Mouse (Mus musculus): ENCODE measurements around the gene Gm49318. TPM values are rescaled to one million over a fixed set of nuclear protein-coding genes. Genes with fewer than 3 reads are reported as not detected.

Gm49318 gene
- total RNA-seq, 2 experiments from 2014 or later: 0.55 TPM; not detected in 1

DNA sequence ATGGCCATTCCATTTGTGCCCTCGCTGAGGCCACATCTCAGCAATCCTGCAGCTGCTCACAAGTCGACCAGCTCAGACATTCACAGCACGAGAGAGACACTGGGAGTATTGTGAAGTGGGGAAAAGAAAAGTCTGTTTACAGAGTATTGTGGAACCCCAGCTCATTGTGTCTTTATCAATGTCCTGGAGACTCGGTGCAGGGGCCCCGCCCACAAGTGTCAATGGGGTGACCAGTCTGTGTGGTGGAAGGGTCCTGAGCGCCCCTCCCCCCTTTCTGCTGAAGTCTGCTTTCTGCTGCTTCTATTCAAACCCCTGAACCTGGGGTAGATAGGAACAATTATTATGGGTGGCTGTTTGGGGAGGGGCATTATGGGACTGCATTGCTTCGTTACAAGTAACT is 42.6 kb downstream of the Gm49318 start:
- DNase-seq: no peak

GRCm38 (mm10) chr9:22024592-22024991 is 46.5 kb downstream of the Gm49318 start:
- DNase-seq: no peak

DNA sequence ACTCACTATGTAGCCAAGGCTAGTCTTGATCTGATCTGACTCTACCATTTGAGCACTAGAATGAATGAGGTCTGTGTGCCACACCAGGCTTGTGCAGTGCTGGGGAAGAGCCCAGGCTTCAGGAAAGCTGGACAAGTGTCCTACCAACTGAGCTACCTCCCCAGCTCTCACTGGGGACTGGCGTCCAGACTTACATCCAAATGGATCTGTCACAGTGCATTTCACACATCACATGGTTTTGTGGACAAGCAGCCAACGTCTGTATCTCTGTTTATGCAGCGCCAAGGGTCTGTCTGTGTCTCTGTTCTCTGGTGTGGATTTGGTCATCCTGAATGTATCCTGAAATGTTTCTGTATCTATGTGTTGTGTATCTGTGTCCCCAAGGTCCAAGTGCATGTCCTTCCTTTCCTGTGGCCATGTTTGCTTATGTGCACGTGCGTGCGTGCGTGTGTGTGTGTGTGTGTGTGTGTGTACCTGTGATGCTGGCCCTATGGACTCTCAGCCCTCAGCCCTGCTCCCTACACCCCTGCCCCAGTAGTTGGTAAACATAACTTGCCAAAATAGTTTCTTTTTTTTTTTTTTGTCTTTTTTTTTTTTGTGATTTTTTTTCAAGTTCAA is 53.7 kb downstream of the Gm49318 start:
- no peak for DNase-seq

DNA sequence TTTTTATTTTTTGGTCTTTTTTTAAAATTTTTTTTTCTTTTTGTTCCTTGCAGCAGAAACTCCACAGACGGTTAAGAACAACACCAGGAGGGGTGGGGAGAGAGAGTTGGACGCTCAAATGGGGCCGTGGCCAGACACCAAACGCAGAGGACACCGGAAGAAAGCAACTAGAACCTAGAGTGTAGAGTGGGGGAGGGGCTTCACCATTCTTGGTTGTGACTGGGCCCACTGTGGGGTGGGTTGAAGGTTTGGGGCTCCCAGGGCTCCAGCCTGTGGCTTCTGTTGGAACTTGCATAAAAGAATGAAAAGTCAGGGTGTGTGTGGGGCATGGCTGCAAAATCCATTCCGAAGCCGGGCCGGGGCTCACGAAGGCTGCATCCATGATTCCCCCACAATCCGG is 54.8 kb downstream of the Gm49318 start:
- DNase-seq: no peak

DNA sequence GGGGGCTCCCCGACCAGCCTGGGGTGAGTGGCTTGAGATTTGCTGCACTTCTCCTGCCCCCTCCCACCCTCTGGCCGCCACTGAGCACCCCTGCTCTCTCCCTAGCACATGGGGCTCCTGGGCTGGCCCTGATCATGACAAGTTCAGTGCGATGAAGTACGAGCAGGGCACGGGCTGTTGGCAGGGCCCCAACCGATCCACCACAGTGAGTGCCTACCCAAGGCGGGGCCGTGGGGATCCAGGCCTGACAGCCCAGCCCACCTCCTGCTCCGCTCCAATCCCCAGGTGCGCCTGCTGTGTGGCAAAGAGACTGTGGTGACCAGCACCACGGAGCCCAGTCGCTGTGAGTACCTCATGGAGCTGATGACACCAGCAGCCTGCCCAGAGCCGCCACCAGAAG is 58.3 kb downstream of the Gm49318 start:
- DNase-seq: no peak

DNA sequence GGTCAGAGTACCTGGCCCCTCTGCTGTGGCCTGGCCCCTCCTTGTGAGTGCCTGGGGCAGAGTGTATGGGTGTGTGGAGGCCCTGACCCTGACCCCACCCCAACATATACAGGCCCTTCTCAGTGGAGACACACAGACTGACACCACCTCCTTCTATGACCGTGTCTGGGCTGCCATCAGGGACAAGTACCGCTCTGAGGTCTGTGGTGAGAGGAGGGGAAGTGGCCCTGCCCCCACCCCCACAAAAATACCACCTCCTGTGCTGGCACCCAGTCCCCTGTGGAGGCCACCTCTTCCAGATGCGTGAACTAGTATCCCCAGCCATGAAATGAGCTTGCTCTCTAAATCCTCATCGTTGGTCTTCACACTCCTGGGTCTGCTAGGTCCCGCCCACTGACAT is 60.0 kb downstream of the Gm49318 start:
- no peak for DNase-seq

- no peak for DNase-seq
Observed at GRCm38 (mm10) chr9:22004546-22004945, 66.5 kb downstream of the Gm49318 start.

DNA sequence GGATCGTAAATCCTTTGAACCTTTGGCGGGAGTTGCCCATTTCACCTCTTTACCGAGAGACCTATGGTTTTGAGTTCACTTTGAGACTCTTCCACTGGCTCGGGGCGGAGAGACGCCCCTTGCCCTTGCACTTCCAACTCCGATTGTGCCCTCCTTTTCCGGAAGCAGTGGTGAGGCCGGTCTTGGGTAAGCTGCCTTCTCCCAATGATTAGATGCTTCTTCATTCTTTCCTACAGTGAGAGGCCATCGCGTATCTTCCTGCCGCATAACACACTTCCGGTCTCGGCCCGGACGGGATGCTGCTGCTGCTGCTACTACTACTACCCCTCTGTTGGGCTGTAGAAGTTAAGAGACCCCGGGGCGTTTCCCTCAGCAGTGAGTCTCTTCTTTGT is 67.9 kb downstream of the Gm49318 start:
- no peak for DNase-seq

- peak; percentile 99 to 100 for DNase-seq
Observed at GRCm38 (mm10) chr9:22002194-22003162, 68.6 kb downstream of the Gm49318 start, which contains the start of the genes Ccdc151 and Prkcsh. TSS of gene Ccdc151 (minus strand) at chr9:22002634. TSS of gene Prkcsh (plus strand) at chr9:22002806.

DNA sequence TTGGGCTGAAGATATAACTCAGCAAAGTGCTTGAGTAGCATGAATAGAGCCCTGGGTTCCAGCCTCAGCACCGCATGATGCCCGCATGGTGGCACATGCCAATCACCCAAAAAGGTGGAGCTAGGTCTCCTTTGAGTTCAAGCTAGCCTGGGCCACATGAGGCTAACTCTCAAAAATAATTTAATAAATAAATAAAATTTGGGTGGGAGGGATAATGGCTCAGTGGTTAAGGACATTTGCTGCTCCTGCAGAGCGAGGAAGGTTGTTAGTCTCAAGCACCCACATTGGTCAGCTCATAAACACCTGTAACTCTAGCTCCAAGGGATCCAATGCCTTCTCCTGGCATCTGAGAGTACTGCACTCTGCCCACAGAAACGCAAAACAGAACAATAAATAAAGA is 69.4 kb downstream of the Gm49318 start:
- DNase-seq: no peak

GRCm38 (mm10) chr9:22000296-22000695 is 70.8 kb downstream of the Gm49318 start:
- no peak for DNase-seq

DNA sequence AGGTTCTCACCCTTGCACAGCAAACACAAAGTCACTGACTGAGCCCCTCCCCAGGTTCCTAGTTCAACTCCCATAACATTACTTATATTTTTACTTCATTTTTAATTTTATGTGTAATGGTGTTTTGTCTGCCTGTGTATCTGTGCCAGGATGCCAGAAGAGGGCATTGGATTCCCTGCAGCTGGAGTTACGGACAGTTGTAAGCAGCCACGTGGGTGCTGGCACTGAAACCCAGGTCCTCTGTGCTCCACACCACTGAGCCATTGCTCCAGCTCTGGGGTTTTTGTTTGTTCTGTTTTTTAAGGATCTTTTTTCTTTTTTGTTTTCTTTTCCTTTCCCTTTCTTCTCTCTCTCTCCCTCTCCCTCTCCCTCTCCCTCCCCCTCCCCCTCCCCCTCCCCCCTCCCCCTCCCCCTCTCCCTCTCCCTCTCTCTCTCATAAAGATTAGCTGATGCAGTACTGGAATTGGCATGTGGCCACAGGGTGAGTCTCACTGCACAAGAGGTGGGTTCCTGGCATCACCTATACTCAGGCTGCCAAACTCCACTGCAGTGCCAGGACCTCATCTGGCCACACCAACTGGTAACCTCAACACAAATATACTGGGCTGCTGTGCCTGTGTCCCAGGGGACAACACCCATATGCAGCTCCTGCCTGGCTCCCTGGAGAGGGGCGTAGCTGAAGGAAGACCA is 74.7 kb downstream of the Gm49318 start:
- no peak for DNase-seq

DNA sequence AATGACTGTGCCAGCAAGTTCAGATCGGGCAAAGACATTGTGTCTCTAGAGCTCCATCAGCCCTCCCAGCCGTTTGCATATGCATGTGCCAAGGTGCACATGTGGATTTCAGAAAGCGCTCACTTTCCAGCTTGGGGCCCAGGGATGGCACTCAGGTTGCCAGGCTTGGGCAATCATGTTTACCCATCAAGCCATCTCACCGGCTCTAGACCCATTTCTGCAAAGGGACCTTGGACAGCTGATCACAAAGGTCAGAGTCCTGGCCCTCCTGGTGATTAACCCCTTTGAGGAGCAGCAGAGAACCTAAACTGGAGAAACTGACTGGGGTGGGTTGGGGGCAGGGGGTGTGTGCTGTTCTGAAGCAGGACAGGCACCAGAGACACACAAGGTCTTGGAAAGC is 78.8 kb downstream of the Gm49318 start:
- no peak for DNase-seq

DNA sequence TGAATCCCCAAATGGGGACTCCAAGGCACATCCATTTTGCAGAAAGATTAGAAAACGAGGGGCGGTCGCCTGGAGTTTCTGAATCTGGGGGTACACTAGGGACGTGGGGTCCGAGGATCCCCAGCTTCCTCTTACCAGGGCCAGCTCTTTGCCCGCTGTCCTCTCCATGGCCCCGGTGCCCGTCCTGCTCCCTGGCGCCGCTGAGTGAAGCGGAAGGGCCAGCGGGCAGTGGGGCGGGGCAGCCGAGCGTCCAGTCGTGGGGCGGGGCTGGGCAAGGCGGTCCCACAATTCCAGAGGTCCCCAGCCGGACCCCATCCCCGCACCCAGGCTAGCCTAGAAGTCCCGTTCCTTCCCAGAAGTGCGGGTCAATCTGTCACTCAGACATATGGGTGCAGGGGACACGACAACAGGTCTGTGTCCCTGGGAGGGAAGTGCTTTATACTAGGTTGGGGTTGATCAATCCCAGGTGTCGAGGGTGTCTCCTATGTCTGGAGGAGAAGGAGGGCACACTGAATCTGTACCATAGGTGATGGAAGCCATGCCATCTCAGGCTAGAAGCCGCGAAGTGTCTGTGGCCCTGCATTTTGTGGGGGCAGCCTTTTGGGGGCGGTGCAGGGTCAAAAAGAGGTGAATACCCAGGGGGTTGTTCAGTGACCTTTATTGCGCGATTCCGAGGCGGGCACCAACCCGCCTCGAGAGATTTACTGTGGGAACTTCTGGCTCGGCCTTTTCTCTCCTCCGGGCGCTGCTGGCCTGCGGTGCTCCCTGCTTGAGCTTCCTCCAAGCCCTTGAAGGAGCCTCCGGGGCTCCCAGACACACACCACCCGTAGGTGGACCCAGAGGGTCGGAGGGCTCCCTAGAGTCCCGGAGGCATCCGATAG is 81.6 kb downstream of the Gm49318 start, which contains the start of gene Rgl3:
Gene Rgl3, minus strand, starts transcription at position 217 of the 881 bp plus-strand sequence.
- peak; percentile 76 to 80 for DNase-seq

DNA sequence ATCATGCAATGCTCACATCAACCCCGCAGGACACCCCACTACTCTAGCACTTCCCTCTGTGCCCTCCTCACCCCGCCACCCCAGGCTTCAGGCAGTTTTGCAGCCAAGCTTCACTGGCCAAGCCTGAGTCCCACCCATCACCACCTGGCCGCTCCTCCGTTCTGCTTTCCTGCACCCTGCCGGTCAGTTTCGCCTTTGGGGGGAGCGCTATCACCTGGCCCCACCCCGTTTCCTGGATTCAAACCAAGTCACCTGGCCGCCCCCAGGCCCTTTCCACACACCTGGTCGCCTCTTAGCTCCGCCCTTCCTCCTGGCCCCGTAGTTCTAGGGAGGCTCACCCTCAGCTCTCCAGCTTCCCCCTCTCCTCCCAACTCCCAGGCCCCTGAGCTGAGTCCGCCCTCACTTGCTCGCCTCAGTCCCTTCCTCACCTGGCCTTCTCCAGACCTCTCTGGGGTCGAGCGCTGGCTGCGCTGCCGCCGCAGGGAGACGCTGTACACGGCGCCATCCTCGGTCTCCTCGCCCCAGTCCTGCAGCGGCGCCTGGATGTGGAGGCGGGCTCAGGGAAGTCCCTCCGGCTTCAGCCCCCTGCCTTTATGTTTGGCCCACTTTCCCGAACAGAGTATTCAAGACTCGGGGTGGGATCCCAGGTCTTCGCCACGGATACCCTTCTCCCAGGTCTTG is 82.5 kb downstream of the Gm49318 start:
- peak in 1 of 2 experiments; percentile 12 for DNase-seq

GRCm38 (mm10) chr9:21987592-21988342 is 83.3 kb downstream of the Gm49318 start:
- no peak for DNase-seq

Measured in heart, adult 18-20 months (tissue).